Mouse (Mus musculus) activated CD4-positive, CD25-positive, alpha-beta regulatory T cell, adult 4 months (primary cell): ENCODE measurements around the gene Zfp26. TPM values are rescaled to one million over a fixed set of nuclear protein-coding genes. Genes with fewer than 3 reads are reported as not detected.
A peak's percentile ranks its signal among the peaks of the same experiment; 100 is the strongest.

Experiments
- ATAC-seq: one replicate; pipeline ENCODE4 v1.8.0; 2017
- polyA plus RNA-seq, 2 experiments: library from polyadenylated mRNA; unstranded; fragments of 100-300 nt; shearing (Covaris generic); gene quantifications; one replicate each; pipeline ENCODE4 v1.2.1; 2017

Zfp26 gene
- 10 to 100 TPM; 16.1 to 25.9 TPM for polyA plus RNA-seq

GRCm38 (mm10) chr9:20459377-20460317 is at the start of gene Zfp26:
Gene Zfp26, minus strand, starts transcription at chr9:20460162.
- ATAC-seq = peak; percentile 94

- no peak for ATAC-seq
These were observed 49.7 kb upstream of the Zfp26 start for GRCm38 (mm10) chr9:20509676-20510075.

- no peak for ATAC-seq
These were observed 44.8 kb upstream of the Zfp26 start for GRCm38 (mm10) chr9:20504801-20505200.

- ATAC-seq = peak; percentile 11
These were observed 33.3 kb upstream of the Zfp26 start for GRCm38 (mm10) chr9:20493281-20493680.

- ATAC-seq = peak; percentile 94
These were observed 32.7 kb upstream of the Zfp26 start, which contains the start of gene Zfp426 for GRCm38 (mm10) chr9:20492527-20493233. Gene Zfp426, minus strand, starts transcription at chr9:20492746.

- ATAC-seq = no peak
These were observed 32.0 kb upstream of the Zfp26 start for GRCm38 (mm10) chr9:20491858-20492526.

GRCm38 (mm10) chr9:20489536-20489935 is 29.6 kb upstream of the Zfp26 start:
- ATAC-seq = no peak

GRCm38 (mm10) chr9:20479396-20479795 is 19.4 kb upstream of the Zfp26 start:
- ATAC-seq = no peak

GRCm38 (mm10) chr9:20476632-20477031 is 16.7 kb upstream of the Zfp26 start:
- no peak for ATAC-seq

GRCm38 (mm10) chr9:20466761-20467442 is 6.9 kb upstream of the Zfp26 start:
- ATAC-seq = peak; percentile 68

GRCm38 (mm10) chr9:20453647-20454046 is 6.3 kb downstream of the Zfp26 start:
- no peak for ATAC-seq

GRCm38 (mm10) chr9:20451493-20451892 is 8.5 kb downstream of the Zfp26 start:
- ATAC-seq = no peak

GRCm38 (mm10) chr9:20443183-20443783 is 16.7 kb downstream of the Zfp26 start:
- ATAC-seq = no peak

- ATAC-seq = no peak
These were observed 30.0 kb downstream of the Zfp26 start for GRCm38 (mm10) chr9:20430004-20430403.

- ATAC-seq = no peak
These were observed 48.5 kb downstream of the Zfp26 start for GRCm38 (mm10) chr9:20411460-20411859.

- no peak for ATAC-seq
These were observed 50.6 kb downstream of the Zfp26 start for GRCm38 (mm10) chr9:20409319-20409718.

- ATAC-seq = peak; percentile 54
These were observed 74.6 kb downstream of the Zfp26 start for GRCm38 (mm10) chr9:20385343-20385703.

GRCm38 (mm10) chr9:20384532-20385342 is 75.2 kb downstream of the Zfp26 start, which contains the start of gene Zfp560:
Gene Zfp560, minus strand, starts transcription at chr9:20385177.
- ATAC-seq = peak; percentile 98

- ATAC-seq = no peak
These were observed 76.3 kb downstream of the Zfp26 start for GRCm38 (mm10) chr9:20383659-20384058.
